Mouse (Mus musculus): ENCODE data around the gene Tstd2. TPM values are rescaled to one million over a fixed set of nuclear protein-coding genes. Genes with fewer than 3 reads are reported as not detected.

Gene Tstd2
- total and polyA plus RNA-seq, 2 experiments from 2014 or later = 18.9 to 27.6 TPM

- no peak for ATAC-seq (ENCODE audit: low FRiP score)
Observed at GRCm38 (mm10) chr4:46129311-46130004, 9.0 kb downstream of the Tstd2 start.

GRCm38 (mm10) chr4:46126541-46126940 lies 12.0 kb downstream of the Tstd2 start:
- ATAC-seq (ENCODE audit: low FRiP score) (peak; percentile 34; the same call in 1 of the 2 replicates), DNase-seq (ENCODE audit: low spot score) (peak; percentile 90)
- no peak overlapping the region for H3K4me2 ChIP-seq (ENCODE audit: low read depth, low read length, poor library complexity, severe bottlenecking)
- no peaks in the 10 kb centered on the region for H3K9me3 ChIP-seq (ENCODE audit: low read length)
- no peak overlapping the region for H3K27ac ChIP-seq (ENCODE audit: low read depth, low read length)
- H3K9ac ChIP-seq (replicated peaks; ENCODE audit: low read length, poor library complexity, severe bottlenecking) = no peak overlapping the region
- no peak overlapping the region for H3K4me3 ChIP-seq (ENCODE audit: low read depth, low read length)
- TF ChIP-seq CTCF (IDR thresholded peaks at IDR 0.05) = peak; percentile 98
- H3K27me3 ChIP-seq (ENCODE audit: insufficient read depth, low read length) = no peaks in the 10 kb centered on the region
- WGBS = 47% methylated on average over 2 of the region's 2 CpGs
- H3K36me3 ChIP-seq (ENCODE audit: insufficient read depth, low read length) = peaks cover 37% of the 10 kb centered on the region
- H3K4me1 ChIP-seq (ENCODE audit: insufficient read depth, low read length) = no peaks in the 10 kb centered on the region

More at GRCm38 (mm10) chr4:46129311-46130004, 9.0 kb downstream of the Tstd2 start:
- no peaks in the 10 kb centered on the region for H3K4me1 ChIP-seq (ENCODE audit: insufficient read depth, low read length)
- no peak overlapping the region for H3K4me3 ChIP-seq (ENCODE audit: low read depth, low read length)
- no peak overlapping the region for H3K9ac ChIP-seq (replicated peaks; ENCODE audit: low read length, poor library complexity, severe bottlenecking)
- TF ChIP-seq CTCF (IDR thresholded peaks at IDR 0.05) = no peak
- H3K27me3 ChIP-seq (ENCODE audit: insufficient read depth, low read length) = no peaks in the 10 kb centered on the region
- no peak for DNase-seq (ENCODE audit: low spot score)
- no peak overlapping the region for H3K4me2 ChIP-seq (ENCODE audit: low read depth, low read length, poor library complexity, severe bottlenecking)
- 78% methylated on average over 8 of the region's 8 CpGs for WGBS
- no peaks in the 10 kb centered on the region for H3K9me3 ChIP-seq (ENCODE audit: low read length)
- no peak overlapping the region for H3K27ac ChIP-seq (ENCODE audit: low read depth, low read length)
- H3K36me3 ChIP-seq (ENCODE audit: insufficient read depth, low read length) = peaks cover 35% of the 10 kb centered on the region

GRCm38 (mm10) chr4:46123358-46123757 lies 15.1 kb downstream of the Tstd2 start:
- no peak for ATAC-seq (ENCODE audit: low FRiP score)
- H3K4me2 ChIP-seq (ENCODE audit: low read depth, low read length, poor library complexity, severe bottlenecking) = no peak overlapping the region
- no peaks in the 10 kb centered on the region for H3K9me3 ChIP-seq (ENCODE audit: low read length)
- no peak overlapping the region for H3K27ac ChIP-seq (ENCODE audit: low read depth, low read length)
- H3K4me3 ChIP-seq (ENCODE audit: low read depth, low read length) = no peak overlapping the region
- H3K36me3 ChIP-seq (ENCODE audit: insufficient read depth, low read length) = peaks cover 56% of the 10 kb centered on the region
- WGBS = 94% methylated on average over 6 of the region's 6 CpGs
- DNase-seq (ENCODE audit: low spot score) = no peak
- H3K4me1 ChIP-seq (ENCODE audit: insufficient read depth, low read length) = no peaks in the 10 kb centered on the region
- no peak overlapping the region for H3K9ac ChIP-seq (replicated peaks; ENCODE audit: low read length, poor library complexity, severe bottlenecking)
- H3K27me3 ChIP-seq (ENCODE audit: insufficient read depth, low read length) = no peaks in the 10 kb centered on the region
- no peak for TF ChIP-seq CTCF (IDR thresholded peaks at IDR 0.05)

DNA sequence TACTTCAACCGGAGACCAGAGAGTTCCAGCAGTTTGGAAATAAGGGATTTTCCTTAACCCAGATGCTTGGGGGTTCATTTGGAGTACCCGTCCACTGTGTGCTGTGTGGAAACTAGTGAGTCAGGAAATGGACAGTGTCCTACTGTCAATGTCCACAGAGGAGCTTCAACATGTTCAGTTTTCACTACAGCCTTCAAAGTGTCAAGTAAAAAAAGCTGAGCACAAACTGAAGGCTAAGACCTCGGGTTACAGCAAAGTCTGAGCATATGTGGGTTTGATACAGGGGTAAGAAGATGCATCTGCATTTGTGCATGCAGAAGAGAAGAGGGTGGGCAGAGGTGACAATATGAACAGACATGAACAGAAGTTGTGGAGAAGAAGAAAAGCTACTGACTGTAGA lies 17.7 kb downstream of the Tstd2 start:
- ATAC-seq (ENCODE audit: low FRiP score) (no peak), DNase-seq (ENCODE audit: low spot score) (no peak)
- Histone ChIP-seq H3K36me3 (ENCODE audit: insufficient read depth, low read length) (peaks cover 75% of the 10 kb centered on the region), H3K9ac (replicated peaks; ENCODE audit: low read length, poor library complexity, severe bottlenecking) (no peak overlapping the region), H3K27ac (ENCODE audit: low read depth, low read length) (no peak overlapping the region), H3K4me3 (ENCODE audit: low read depth, low read length) (no peak overlapping the region), H3K27me3 (ENCODE audit: insufficient read depth, low read length) (no peaks in the 10 kb centered on the region), H3K9me3 (ENCODE audit: low read length) (no peaks in the 10 kb centered on the region), H3K4me2 (ENCODE audit: low read depth, low read length, poor library complexity, severe bottlenecking) (no peak overlapping the region), H3K4me1 (ENCODE audit: insufficient read depth, low read length) (no peaks in the 10 kb centered on the region)
- TF ChIP-seq CTCF (IDR thresholded peaks at IDR 0.05) = no peak
- 88% methylated on average over 3 of the region's 3 CpGs for WGBS

DNA sequence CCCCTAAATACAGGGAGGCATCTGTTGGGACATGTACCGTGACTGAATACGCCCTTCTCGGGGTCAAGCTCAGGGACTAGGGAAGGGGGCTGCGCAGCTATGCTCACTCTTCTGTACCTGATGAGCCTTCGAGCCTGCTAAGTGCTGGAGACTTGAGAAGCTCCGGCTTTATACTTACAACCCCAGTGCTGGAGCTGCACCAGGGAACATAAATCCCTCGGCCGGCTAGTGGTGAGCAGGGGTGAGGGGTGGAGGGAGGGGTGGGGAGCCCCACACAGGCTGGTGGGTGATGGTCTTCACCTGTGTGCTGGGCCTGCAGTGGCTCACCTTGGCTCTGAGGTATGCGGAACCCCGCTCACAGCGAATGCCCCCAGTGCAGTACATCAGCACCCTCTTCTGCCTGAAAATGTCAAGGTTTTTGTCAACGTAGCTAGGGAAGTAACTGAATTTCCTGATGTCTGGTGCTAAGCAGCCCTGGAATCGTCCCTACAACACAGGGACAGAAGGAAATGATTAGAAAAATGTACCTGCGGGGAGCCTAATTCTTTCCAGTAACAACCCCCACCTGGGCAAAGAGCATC lies 18.9 kb downstream of the Tstd2 start:
- peaks cover 73% of the 10 kb centered on the region for H3K36me3 ChIP-seq (ENCODE audit: insufficient read depth, low read length)
- H3K27me3 ChIP-seq (ENCODE audit: insufficient read depth, low read length) = no peaks in the 10 kb centered on the region
- H3K9me3 ChIP-seq (ENCODE audit: low read length) = no peaks in the 10 kb centered on the region
- DNase-seq (ENCODE audit: low spot score) = no peak
- WGBS = 95% methylated on average over 14 of the region's 14 CpGs
- H3K4me2 ChIP-seq (ENCODE audit: low read depth, low read length, poor library complexity, severe bottlenecking) = no peak overlapping the region
- no peak overlapping the region for H3K27ac ChIP-seq (ENCODE audit: low read depth, low read length)
- no peaks in the 10 kb centered on the region for H3K4me1 ChIP-seq (ENCODE audit: insufficient read depth, low read length)
- H3K9ac ChIP-seq (replicated peaks; ENCODE audit: low read length, poor library complexity, severe bottlenecking) = no peak overlapping the region
- no peak for TF ChIP-seq CTCF (IDR thresholded peaks at IDR 0.05)
- H3K4me3 ChIP-seq (ENCODE audit: low read depth, low read length) = no peak overlapping the region
- no peak for ATAC-seq (ENCODE audit: low FRiP score)

DNA sequence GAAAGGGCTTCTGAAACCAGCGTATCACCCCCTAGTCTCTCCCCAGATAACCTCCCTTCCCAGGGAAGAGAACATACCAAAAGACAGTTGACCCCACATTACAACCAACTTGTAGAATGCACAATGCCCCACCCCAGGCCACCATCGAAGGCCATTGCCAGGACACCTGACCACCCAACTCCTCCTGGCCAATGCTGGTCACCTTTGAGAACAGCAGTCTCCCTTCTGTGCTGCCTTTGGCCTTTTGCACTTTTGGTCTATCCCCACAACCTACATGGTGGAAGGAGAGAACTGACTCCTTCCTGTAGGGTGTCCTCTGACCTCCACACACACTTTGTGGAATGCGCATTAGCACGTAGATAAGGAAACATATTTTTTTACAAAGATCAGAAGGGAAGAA lies 21.0 kb downstream of the Tstd2 start:
- no peaks in the 10 kb centered on the region for H3K27me3 ChIP-seq (ENCODE audit: insufficient read depth, low read length)
- TF ChIP-seq CTCF (IDR thresholded peaks at IDR 0.05) = no peak
- DNase-seq (ENCODE audit: low spot score) (no peak), ATAC-seq (ENCODE audit: low FRiP score) (no peak)
- WGBS = 97% methylated on average over 4 of the region's 4 CpGs
- H3K4me1 ChIP-seq (ENCODE audit: insufficient read depth, low read length) = no peaks in the 10 kb centered on the region
- no peak overlapping the region for H3K9ac ChIP-seq (replicated peaks; ENCODE audit: low read length, poor library complexity, severe bottlenecking)
- peaks cover 78% of the 10 kb centered on the region for H3K36me3 ChIP-seq (ENCODE audit: insufficient read depth, low read length)
- H3K27ac ChIP-seq (ENCODE audit: low read depth, low read length) = no peak overlapping the region
- no peaks in the 10 kb centered on the region for H3K9me3 ChIP-seq (ENCODE audit: low read length)
- H3K4me2 ChIP-seq (ENCODE audit: low read depth, low read length, poor library complexity, severe bottlenecking) = no peak overlapping the region
- no peak overlapping the region for H3K4me3 ChIP-seq (ENCODE audit: low read depth, low read length)

All from midbrain, postnatal 0 days (tissue).